Mouse (Mus musculus): ENCODE data around the gene Slc11a2. TPM values are rescaled to one million over a fixed set of nuclear protein-coding genes. Genes with fewer than 3 reads are reported as not detected.

Gene Slc11a2
- total RNA-seq, 2 experiments from 2014 or later: 32.3 to 34.8 TPM

DNA sequence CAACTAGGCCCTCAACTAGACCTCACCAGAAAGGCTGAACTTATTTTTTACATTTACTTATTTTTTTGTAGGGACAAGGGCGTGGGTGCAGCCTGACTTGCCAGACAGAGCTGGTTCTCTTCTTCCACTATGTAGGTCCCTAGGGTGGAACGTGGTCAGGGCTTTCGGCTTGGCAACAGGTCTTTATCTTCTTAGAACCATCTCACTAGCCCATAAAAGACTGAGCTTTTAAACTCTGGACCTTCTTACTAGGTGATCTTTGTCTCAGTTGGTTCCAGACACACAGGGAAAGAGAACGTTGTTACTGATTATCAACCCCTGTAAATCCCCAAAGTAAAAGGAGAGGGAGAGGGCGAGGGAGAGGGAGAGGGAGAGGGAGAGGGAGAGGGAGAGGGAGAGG, 11.6 kb downstream of the Slc11a2 start:
- no peak for DNase-seq
- intact Hi-C loops (cut with DNase I; ENCODE audit: low total_unique reads): no loop called here

DNA sequence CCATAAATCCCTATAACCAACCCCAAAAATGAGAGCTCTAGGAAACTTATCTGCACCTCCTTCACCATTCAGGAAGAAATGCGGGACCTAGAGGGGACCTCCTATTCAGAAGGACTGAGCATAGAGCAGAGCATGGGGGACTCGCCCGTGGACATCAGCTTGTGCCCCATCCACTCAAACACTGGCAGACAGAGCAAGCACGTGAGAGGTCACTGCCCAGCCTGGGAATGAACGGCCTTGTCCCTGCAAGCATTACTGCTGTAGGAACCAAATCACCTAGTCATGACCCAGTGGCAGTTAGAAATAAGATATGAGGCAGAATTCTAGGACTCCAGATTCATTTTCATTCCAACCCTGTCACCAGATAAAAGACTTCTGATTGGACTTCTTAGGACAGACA, 13.1 kb downstream of the Slc11a2 start:
- intact Hi-C loops (cut with DNase I; ENCODE audit: low total_unique reads): no loop called here
- no peak for DNase-seq

DNA sequence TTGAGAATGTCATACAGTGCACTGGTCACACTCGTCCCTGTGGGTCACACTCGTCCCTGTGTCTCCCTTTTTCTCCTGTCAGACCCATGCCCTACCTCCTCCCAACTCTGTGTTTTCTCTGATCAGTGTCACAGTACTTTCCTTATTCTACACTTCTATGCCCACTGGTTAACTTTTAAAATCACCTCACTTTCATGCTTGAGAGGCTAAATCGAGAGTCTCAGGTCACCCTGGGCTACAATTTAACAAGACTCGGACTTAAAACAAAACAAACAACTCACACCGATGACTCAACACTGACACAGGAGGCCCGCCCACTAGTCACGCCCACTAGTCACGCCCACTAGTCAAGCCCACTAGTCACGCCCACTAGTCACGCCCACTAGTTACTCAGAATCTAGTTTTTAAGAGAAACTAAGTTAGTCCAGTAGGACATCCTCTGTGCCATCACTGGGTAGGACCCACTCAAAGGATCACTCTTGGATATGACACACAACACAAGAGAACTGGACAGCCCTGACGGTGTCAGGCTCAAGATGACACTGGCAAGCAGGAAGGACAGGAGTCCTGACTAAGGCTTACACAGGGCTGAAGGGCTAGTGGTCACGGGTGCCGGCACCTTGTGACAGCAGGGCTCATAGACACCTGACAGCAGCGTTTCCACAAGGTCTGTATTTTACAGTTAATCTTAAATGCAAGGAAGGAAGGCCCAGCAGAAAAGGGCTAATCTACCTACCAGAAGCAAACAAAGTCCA, 13.8 kb downstream of the Slc11a2 start:
- intact Hi-C loops (cut with DNase I; ENCODE audit: low total_unique reads): no loop called here
- DNase-seq: no peak

DNA sequence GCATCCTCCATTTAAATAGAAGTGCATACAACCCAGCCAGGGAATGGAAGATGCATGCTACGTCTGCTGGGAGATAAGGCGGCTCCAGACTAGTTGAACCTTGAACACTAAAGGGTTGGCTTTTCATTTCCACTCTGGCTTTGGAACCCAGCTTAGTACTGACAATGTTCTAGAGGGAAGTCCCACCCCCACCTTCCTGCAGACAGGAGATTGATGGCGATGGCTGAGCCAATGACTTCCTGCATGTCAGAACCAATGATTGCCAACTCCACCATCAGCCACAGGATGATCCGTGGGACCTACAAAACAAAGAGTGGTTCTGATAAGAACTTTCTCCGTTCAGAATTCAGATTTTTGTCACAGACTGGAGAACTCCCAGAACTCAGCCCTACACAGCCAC, 18.8 kb downstream of the Slc11a2 start:
- intact Hi-C loops (cut with DNase I; ENCODE audit: low total_unique reads): no loop called here
- DNase-seq: no peak

GRCm38 (mm10) chr15:100403318-100404000, 21.4 kb downstream of the Slc11a2 start:
- no peak for DNase-seq
- intact Hi-C loops (cut with DNase I; ENCODE audit: low total_unique reads): no loop called here

DNA sequence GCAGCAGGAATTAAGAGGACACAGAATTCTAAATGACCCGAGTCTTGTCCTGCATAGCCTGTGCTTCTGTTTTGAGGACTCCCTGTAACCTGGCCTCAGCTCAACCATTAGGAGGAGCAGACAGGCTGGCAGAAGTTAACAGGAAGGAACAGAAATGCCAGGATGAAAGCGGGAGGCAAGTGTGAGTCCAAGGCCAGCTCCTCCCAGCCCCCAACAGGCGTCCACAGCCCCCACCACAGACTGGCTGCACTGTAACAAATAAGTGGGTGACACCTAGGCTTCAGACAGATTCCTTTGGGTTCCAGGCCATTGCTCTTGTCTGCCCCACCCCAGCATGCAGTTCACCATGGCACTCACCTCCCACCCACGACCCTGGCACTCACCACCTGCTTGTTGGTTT, 22.1 kb downstream of the Slc11a2 start:
- intact Hi-C loops (cut with DNase I; ENCODE audit: low total_unique reads): no loop called here
- no peak for DNase-seq

DNA sequence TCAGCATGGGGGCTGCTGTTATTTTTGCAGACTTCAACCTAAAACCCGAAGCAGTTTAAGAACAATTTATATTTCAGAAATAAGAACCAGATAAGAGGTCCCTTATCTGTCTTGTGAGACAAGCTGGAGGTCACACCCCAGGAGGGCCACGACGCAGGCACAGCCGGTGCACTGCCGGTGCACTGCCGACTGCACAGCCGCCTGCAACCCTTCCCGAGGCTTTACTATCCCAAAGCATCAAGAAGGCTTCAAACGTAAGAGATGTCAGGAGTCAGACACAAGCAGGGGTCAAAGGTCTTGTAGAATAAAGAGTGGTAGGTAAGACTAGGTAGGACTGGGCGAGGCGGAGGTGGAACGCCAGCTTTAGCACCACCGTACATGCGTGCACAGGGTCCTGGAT, 22.5 kb downstream of the Slc11a2 start:
- DNase-seq: no peak
- intact Hi-C loops (cut with DNase I; ENCODE audit: low total_unique reads): no loop called here

DNA sequence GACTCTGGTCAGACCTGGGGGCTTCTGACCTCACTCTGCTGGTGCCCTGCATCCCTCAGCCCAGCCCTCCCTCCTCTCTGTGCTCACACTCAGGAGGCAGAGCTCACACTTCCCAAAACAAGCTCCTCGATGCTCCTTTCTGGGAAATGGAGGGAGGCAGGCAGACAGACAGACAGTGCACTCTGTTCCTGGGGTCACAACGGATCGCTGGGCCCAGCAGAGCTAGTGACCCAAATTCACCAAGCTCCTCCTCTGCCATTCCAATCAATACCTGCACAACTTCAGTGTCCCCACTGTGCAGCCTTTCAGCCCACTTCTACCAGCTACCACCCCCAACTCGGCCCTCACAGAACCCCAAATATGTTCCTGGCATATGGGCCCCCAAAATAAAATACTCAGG, 23.1 kb downstream of the Slc11a2 start:
- intact Hi-C loops (cut with DNase I; ENCODE audit: low total_unique reads): no loop called here
- DNase-seq: no peak

DNA sequence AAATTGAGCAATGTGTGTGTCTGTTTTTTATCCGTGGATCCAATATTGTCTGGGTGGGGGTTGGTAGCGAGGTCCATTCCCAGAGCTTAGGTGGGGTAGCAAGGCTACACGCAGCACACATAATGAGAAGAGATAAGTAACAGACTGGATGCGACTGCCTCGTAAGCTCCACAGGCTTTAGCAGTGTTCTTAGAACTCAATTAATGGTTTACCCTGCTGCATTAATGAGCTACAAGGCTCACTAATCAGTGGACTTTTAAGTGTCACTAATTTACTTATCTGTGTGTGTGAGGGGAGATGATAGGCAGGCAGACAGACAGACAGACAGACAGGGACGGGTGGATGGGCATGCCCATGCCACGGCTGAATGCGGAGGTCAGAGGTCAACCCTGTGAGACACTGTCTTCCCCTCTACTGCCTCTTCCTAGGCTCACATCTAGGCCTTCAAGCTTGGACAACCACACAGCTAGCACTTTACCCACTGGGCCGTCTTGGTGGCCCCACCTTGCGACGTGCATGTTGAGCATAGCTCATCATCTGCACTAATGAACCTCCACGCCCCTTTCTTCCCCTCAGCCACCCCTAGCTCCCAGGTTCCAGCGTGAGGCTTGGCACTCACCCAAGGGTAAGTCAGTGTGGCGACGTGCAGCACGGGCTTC, 24.2 kb downstream of the Slc11a2 start:
- intact Hi-C loops (cut with DNase I; ENCODE audit: low total_unique reads): no loop called here
- no peak for DNase-seq

DNA sequence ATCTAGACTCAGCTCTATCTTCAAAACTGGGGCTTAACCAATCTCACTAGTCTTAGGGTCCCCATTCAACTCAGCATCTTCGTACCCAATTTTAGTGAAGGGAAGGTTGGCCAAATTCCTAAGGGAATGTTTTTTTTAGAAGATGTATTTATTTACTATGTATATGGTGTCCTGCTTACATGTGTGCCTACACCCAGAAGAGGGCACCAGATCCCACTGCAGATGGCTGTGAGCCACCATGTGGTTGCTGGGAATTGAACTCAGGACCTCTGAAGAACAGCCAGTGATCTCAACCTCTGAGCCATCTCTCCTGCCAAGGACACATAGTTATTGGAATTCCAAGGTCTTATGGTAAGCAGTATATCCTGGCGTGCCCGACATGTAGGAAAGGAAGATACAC, 29.3 kb downstream of the Slc11a2 start:
- no peak for DNase-seq
- intact Hi-C loops (cut with DNase I; ENCODE audit: low total_unique reads): no loop called here

DNA sequence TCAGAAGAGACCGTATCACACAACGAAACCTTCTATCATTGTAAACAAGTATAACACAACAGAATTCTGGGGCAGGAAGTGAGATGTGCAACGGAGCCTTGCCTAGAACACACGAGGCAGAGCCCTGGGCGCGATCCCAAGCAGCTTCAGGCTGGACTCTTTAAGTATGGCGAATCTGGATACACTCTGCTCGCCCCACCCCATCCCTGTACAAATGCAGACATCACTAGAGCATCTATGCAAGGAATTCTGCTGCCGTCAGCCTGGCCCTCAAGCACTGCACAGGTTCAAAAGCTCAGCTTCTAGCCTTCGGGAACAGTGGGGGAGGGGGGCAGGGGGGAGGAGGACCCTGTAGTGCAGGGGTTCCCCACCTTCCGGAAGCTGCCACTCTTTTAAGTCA, 31.9 kb downstream of the Slc11a2 start:
- DNase-seq: no peak
- intact Hi-C loops (cut with DNase I; ENCODE audit: low total_unique reads): no loop called here

GRCm38 (mm10) chr15:100391599-100391998, 33.3 kb downstream of the Slc11a2 start:
- DNase-seq: no peak
- intact Hi-C loops (cut with DNase I; ENCODE audit: low total_unique reads): no loop called here

DNA sequence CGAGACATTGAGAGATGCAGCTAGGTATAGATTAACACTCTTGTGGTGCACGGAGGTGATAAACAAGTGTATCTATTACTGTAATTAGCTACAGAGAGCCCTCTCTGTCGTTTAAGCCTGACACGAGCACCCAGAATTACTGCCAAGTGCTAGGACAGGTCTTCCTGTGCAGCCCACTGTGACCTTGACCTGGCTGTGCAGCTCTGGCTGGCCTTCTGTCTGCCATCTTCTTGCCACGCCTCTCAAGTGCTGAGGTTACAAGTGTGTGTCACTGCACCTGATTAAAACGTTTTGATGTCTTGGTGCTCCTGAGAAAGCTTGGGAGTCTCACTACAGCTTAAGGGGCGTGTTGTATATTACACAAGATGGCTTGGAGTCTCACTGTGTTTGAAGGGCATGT, 33.8 kb downstream of the Slc11a2 start:
- intact Hi-C loops (cut with DNase I; ENCODE audit: low total_unique reads): no loop called here
- no peak for DNase-seq

DNA sequence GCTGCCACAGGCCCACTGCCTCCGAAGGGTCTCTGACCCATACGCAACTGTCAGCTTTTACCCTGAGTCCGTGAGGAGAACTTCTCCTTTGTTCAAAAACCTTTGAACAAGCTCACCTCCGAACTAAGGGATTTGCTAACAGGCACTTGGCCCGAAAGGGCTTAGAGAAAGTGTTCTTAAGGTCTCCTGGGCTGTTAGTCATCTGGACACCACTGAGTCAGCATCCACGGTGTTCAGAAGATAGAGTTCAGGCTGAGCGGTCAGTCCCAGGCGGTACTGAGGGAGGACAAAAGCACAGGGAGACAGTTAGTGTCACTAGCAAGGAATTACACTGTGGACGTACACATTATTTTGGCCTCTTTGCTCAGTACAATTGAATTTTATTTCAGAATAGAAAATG, 36.0 kb downstream of the Slc11a2 start:
- intact Hi-C loops (cut with DNase I; ENCODE audit: low total_unique reads): no loop called here
- DNase-seq: no peak

GRCm38 (mm10) chr15:100388224-100388835, 36.5 kb downstream of the Slc11a2 start:
- no peak for DNase-seq
- intact Hi-C loops (cut with DNase I; ENCODE audit: low total_unique reads): no loop called here

GRCm38 (mm10) chr15:100387544-100388223, 37.2 kb downstream of the Slc11a2 start:
- no peak for DNase-seq
- intact Hi-C loops (cut with DNase I; ENCODE audit: low total_unique reads): no loop called here

DNA sequence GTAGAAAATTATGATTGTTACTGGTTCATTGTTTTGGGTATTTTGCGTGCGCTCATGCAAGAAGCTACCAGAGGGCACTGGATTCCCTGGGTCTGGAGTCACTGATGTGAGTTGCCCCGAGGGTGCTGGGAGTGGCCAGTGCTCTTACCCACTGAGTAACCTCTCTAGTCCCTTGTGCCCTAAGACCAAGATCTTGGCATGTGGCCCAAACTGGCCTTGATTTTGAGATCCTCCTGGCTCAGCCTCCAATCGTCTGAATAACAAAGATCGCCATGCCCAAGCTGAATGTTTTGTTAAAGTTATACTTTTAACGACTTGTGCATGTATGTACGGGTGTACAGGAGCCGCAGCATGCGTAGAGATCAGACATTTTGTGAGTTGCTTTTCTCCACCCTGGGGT, 39.2 kb downstream of the Slc11a2 start:
- intact Hi-C loops (cut with DNase I; ENCODE audit: low total_unique reads): no loop called here
- no peak for DNase-seq

- no peak for DNase-seq
- intact Hi-C loops (cut with DNase I; ENCODE audit: low total_unique reads): no loop called here
Measured at GRCm38 (mm10) chr15:100380104-100380503, 44.8 kb downstream of the Slc11a2 start.

- DNase-seq: no peak
- intact Hi-C loops (cut with DNase I; ENCODE audit: low total_unique reads): loop anchor here (10.0 kb wide), 1 partner anchor 115 kb away; no protein-coding TSS in a partner anchor
Measured at GRCm38 (mm10) chr15:100379658-100380057, 45.2 kb downstream of the Slc11a2 start.
